Mouse (Mus musculus): ENCODE results near the gene Cd3eap.
A peak's percentile ranks its signal among the peaks of the same experiment; 100 is the strongest.

GRCm38 (mm10) chr7:19328425-19328824 lies 30.9 kb downstream of the Cd3eap start:
- TF ChIP-seq CTCF (conservative IDR thresholded peaks at IDR 0.05; ENCODE audit: insufficient read depth, insufficient read length, low read depth, low read length): 0 out of 2 replicates have a peak, but pooled peaks have one; percentile 7
- TF ChIP-seq POLR2A (IDR thresholded peaks at IDR 0.05; ENCODE audit: low read depth, low read length): no peak
